Mouse (Mus musculus) layer of hippocampus, postnatal 14 days (tissue): ENCODE measurements at regions not wholly inside any gene's neighbourhood (a gene's known extent, or its start where the extent isn't known, plus 50 kb on each side); places are given as distances from the start of the nearest gene placed in this dataset.
A peak's percentile ranks its signal among the peaks of the same experiment; 100 is the strongest.

ENCODE experiments used
- DNase-seq, 2 experiments: peaks; one replicate each; pipeline ENCODE4 v3.0.0; 2021 to 2022; ENCODE audit warnings: low spot score in 2 of 2, mixed read lengths in 1 of 2

DNA sequence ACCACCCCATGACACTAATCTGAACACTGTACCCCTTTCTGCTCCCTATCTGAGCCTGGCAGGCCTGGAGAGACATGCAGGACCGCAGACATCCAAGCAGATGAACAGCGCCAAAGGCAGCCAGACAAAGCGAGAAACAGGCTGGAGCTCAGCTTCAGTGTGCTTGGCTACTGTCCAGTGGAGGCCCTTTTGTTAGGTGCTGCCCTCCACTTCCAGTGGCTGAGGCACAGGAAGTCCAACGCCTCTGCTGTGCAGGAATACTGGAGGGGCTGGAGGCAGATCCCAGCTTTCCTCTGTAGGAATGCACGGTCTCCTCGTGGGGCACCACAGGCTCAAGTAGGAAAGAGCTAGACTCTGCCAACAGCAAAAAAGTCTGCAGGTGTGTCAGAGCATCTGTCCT lies 112.6 kb downstream of the Mrm1 start:
- no peak for DNase-seq

DNA sequence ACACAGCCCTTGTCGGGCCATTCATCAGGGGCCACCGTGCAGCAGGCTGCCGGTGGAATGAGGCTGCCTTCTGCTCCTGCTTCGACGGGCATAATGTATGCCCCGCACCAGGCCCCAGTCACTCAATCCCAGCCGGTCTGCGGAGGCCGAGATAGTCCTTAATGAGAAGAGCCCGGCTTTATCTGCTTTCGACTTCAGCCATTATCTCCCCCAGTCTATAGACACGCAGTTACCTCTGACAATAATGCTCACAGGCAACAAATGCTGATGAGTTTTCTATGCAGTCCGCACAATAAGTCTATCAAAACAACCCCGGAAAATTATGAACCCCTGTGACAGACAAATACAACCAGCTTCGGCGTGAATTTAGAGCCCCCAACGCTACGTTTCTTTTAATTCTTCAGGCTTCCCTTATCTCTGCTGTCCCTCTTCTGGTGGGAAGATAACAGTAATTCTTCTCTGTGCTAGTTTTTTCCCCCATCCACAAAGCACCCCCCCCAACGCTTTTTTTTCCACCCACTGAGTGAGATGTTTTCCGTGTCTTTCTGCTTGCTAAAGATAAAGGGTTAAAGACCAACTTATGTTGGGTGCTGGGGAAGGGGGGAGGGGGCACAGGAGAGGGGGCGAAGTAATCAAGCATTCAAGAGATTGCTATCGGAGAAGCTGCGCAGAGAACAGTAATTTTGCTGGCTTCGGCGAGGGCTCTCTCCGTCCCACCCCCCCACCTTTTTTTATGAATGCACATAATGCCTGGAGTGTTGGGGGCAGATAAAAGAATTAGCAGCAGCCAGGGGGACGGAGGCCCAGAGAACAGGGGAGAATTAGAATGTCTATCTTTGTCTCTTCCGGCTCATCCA lies 117.8 kb downstream of the Mrm1 start:
- DNase-seq: no peak

DNA sequence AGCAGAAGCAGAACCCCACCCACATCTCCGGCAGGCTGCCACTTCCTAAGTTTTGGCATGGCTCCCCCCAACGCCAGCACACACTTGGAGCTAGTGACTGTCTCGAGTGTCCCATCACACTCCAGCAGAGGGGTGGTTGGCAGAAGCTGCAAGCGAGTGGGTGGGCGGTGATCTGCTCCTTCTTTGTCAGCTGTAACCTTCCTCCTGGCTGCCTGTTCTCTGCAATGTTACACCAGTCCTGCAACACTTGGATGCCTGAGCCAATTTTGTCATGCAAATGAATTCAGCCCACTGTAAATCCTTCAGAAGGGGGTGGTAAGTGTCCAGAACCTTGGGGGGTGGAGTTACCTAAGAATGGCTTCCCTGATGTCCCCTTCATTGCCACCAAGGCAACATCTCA lies 121.8 kb downstream of the Mrm1 start:
- peak in 1 of 2 experiments; percentile 32 for DNase-seq

DNA sequence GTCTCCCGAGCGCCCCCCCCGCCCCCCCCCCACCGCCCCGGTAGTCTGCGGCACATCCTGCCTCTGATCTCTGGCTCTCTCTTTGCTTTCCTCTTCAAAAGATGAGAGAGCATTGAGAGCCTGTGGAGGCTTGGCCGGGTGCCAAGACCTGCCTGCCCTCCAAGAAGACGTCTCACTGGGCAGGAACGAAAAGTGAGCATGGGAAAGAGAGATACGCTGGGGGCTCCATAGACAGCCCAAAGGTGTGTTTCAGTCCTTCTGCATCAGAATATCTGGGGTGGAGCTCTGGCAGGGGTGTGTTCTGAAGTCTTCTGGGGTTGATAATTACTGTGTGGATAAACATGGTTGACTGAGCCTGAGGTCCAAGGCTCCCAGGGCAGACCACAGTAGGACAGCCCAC lies 126.7 kb downstream of the Mrm1 start:
- DNase-seq: no peak

DNA sequence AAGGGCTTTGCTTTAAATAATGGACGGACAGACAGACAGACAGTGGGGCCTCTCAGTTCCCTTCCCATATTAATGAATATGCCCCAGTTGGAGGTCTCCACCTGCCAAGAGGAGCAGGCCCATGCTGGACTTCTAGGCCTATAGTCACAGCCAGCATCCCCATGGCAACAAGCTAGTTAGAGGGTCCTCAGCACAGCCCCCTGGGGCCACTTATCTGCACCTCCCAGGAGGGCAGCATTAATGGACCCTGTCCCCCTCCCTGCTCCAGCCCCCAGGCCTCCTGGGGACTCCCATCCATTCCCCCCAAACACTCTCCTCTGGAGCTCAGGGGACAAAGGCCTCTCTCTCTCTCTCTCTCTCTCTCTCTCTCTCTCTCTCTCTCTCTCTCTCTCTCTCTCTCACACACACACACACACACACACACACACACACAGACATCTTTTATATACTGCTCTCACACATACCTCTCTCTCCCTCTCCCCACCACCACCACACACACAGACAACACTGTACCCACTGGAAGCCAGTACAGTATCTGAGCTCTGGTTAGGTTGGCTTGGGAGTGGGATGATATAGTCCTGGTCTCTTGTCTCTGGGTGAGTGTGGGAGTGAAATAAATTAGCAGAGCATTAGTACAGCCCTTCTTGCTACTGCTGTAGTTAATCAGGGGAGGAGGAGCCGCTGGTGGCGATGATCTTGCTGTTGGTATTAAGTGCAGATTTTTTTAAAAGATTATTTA lies 127.7 kb downstream of the Mrm1 start:
- DNase-seq: no peak

DNA sequence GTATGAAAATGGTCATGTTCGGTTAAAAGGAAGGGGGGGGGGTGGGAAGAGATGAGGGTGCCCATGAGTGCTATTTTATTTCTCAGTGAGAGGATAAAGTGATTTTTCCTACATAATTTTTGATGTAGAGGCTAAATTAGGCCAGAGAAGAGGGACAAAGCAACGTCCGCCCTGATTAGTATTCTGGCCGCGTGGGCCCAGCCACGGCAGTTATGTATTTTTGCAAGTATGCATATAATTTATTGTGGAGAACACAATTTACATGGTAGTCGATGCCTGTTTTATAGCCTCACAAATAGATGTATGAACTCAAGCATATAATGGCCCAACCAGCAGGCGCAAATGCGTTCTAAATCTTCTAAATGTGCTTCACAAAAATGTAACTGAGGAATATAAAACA lies 132.8 kb downstream of the Mrm1 start:
- no peak for DNase-seq

DNA sequence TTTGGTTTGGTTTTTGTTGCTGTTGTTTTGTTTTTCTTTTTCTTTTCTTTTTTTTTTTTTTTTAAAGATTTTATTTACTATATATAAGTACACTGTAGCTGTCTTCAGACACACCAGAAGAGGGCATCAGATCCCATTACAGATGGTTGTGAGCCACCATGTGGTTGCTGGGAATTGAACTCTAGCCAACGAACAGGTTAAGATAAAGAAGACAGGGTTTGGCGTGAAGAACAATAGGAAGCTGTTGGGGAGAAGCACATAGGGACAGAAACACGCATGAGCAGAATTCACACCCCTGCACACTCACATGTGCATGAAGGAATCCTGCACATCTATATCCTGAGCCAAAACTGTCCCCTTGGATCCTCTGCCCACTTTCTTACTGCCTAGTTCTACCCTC lies 135.0 kb downstream of the Mrm1 start:
- no peak for DNase-seq

DNA sequence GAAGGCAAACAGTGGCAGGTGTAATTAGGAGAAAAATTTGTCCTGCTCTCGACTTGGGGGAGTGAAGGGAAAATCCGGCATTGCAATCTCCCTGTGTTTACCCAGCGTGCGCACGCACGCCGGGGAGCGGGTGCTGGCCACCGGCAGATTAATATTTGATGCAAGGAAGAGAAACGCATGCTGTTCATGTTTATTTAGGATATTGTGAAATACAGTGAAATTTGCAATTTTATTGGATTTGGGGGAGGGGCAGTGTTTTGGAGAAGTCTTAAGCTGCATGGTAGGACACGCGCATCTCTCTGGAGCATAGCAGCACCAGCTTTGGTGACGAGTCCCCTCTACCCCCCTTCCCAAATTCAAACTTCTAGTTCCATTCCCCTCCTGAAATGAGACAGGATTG lies 136.4 kb downstream of the Mrm1 start:
- DNase-seq: no peak

DNA sequence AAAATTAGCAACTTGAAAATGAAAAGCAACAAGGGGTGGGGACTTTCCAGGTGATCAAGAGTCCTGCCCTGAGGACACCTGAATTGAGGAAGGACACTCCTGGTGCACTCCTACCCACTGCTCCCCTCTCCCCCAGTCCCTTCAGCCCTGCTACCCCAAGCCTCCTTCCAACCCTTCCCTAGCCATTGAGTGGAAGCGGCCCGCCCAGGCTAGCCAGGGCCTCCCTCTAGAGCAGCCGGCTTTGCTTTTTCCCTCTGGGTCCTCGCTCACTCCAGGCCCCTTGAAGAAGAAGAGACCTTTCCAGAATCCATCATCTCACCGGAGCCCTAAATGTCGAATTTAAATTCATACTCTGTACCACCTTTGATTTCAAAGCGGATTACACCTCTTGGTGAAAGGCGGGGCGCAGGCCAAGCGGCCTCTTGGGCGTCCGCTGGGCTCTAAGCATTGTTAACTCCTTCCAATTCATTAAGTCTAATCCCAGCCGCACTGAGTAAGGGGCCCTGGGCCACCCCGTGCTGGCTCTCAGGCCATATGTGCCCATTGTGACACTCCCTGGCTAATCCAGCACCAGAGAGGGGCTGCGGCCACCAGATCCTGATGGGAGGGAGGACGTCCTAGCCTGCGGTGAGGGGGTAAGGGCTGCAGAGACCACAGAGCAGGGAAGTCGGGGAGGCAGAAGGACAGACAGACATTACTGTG lies 142.8 kb downstream of the Mrm1 start:
- no peak for DNase-seq

DNA sequence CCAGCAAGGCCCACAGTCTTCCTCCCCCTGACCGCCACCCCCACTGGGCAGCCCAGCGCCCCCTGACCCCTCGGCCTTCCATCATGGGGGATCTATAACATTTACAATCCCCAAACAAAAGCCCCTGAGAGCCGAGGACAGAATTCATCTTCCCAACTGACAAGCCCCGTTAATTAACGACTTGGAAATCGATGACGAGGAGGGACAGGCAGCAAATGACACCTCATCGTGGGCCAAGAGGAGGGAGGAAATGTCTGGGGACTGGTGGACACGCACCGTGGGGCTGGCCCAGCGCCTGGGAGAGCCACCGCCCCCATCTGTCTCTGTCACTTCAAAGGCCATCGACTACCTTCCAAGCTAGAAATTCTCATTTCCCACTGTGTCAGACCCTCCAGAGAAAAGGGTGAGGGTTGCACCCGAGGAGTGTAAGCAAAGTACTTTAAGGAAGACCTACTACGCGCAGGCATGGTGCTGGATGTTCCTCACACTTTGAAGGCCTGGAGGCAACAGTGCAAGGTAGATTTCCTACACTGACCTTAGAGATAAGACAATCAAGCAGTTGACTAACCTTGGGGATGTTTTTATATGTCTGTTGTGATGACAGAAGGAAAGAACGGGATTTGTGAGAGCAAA lies 146.4 kb downstream of the Mrm1 start:
- no peak for DNase-seq

DNA sequence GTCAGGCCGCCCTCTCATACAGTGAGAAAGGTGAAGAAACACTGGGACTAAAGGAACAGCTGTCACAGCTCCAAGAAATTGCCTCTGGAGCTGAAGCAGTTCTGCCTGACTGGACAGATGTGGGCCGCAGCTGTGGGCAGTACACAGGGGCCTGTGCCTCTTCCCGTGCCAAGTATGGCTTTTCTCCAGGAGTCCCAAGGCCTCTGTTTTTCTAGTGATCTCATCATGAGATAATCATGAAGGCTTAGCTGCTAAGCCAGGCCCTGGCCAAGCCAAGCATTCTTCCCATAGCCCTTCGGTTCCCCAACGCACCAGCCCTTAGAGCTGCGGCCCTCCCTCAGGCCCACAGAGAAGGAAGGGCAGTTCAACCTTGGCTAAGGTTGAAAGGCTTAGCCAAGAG lies 146.2 kb upstream of the Lhx1 start:
- DNase-seq: no peak

DNA sequence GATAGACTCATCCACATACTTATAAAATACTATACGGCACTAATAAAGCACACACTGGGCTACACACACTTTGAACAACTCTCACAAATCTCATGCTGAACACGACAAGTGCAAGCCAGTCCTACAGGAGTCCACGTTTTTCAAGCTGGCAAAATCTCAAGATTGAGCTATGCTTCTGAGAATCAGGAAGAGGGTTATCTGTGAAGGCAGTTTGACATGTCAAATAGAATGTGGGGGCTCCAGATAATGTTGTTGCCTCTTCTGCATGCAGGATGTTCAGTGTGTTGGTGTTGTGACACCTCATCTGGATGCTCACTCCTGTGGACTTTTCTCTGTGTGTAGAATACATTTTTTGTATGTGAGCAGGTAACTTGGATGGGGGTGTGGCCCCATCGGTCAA lies 142.4 kb upstream of the Lhx1 start:
- DNase-seq: no peak

DNA sequence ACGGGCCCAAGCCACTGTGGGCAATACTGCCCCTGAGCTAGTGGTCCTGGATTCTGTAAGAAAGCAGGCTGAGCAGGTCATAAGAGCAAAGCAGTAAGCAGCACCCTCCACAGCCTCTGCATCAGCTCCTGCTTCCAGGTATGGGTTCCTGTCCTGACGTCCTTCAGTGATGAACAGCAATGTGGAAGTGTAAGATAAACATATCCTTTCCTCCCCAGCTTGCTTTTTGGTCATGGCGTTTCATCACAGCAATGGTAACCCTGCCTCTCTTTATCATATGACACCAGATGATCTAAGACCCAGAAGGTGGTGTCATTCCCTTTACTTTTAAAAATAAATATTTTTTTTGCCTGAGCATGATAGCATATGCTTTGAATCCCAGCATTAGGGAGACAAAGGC lies 138.9 kb upstream of the Lhx1 start:
- DNase-seq: no peak

DNA sequence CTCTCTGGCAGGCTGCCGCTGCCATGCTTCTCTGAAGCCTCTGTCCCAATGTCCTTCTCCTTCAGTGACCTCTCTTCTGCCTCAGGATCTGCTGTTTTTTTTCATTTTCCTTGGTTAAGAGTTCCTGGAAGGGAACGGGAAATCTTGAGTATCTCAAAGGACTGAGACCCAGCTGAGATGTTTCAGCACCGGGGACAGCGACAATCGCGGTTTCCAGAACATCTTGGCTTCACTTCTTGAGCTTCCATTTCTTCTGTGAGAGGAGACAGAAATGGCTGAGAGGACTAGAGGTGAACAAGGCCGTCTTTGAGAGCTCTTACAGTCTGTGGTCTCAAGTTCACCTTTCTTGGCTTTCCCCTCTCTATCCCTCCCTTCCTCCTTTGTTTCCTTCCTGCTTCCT lies 136.6 kb upstream of the Lhx1 start:
- no peak for DNase-seq

DNA sequence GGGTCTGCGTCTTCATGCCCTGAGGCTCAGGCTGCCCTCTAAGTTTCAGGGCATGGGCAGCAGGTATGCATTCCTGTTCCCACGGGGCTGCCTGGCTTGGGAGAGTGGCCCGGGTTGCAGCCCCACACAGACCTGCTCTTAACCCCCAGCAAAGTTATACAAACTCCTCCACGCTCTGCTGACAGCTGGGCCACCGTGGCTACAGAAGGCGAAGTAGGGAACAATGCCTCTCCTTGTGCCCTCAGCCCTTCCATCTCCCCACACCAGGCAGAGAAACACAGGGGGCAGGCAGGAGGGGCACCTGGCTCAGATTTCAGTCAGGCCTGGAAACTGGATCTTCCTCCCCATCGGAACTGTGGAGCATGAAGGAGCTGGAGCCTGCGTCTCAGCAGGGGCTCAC lies 135.5 kb upstream of the Lhx1 start:
- DNase-seq: no peak

DNA sequence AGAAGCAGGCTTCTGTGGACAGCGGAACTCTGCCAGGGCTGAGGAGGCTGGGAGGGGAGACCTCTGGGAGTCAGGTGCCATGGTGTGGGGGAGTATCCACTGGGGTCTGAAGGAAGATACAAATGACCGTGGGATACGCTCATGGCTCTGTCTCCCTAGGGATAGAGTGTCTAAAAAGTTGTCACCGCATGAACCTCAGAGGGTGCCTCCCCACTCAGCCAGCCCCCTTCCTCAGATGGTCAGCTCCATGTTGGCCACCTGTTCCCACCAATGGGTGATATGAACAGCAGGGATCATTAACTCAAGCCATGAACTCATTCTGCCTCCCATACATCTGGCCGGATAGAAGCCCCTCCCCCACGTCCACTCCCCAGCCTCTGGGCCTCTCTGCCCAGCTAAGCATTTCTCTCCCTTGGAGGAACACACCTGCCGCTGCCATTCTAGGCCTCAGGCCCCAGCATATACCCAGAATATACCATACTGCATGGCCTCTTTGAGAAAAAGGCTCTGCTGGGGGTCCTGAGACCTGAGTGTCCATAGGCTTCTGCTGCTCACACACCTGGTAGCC lies 134.1 kb upstream of the Lhx1 start:
- DNase-seq: no peak

DNA sequence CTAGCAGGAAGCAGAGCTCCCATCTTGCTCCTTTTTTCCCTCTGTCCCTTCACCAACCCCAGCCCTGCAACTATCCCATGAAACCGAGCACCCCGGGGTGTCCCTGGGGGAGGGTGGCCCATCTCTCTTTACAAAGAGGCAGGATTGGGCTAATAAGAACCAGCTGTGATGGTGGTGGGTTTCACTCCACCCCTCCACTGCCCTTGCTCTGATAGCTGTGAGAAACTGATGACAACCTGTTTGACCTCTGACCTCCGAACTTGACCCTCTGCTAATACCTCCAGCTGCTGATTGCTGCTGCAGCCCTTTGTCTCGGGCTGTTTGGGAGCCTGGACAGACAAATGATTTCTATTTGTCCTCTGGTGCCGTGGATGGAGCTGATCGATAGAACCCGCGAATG lies 128.1 kb upstream of the Lhx1 start:
- DNase-seq: no peak

DNA sequence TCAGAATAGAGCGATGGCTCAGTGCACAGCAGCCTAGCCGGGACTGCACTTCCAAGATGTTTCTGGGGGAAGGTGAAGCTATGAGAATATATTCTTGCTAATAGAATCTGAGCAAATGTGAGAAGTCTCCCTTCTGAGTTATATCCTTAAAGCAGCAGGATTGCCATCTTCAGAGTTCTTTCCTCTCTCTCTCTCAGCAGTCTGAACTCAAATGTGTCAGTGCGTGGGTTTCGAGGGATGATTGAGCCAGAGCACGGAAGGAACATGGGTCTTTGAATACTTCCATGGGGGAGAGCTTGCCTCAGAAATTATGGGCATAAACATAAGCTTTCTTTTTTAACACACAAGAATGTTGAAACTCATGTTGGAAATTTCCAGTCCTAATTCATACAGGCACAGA lies 123.6 kb upstream of the Lhx1 start:
- no peak for DNase-seq

DNA sequence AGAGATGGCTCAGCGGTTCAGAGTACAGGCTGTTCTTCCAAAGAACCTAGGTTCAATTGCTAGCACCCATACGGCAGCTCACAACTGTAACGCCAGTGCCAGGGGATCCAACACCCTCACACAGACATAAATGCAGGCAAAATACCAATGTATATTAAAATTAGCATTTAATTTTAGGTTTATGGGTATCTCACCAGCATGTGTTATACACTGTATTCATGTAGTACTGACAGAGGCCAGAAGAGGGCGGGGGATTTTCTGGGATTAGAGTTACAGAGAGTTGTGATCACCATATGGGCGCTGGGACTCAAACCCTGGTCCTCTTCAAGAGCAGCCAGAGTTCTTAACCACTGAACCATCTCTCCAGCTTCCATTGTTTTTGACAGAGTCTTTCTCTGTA lies 121.8 kb upstream of the Lhx1 start:
- no peak for DNase-seq

DNA sequence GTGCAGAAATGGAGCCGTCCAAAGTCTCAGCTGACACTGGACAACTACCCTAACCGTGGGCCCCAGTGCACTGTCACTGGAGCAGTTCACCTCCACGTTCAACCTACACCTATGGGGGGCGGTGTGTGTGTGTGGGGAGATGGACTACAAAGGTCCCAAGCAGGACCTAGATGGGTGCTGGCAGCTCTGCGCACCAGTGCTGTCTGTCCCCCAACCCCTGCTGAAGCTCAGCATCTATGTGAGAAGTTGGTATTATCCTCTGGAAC lies 117.7 kb upstream of the Lhx1 start:
- DNase-seq: no peak

DNA sequence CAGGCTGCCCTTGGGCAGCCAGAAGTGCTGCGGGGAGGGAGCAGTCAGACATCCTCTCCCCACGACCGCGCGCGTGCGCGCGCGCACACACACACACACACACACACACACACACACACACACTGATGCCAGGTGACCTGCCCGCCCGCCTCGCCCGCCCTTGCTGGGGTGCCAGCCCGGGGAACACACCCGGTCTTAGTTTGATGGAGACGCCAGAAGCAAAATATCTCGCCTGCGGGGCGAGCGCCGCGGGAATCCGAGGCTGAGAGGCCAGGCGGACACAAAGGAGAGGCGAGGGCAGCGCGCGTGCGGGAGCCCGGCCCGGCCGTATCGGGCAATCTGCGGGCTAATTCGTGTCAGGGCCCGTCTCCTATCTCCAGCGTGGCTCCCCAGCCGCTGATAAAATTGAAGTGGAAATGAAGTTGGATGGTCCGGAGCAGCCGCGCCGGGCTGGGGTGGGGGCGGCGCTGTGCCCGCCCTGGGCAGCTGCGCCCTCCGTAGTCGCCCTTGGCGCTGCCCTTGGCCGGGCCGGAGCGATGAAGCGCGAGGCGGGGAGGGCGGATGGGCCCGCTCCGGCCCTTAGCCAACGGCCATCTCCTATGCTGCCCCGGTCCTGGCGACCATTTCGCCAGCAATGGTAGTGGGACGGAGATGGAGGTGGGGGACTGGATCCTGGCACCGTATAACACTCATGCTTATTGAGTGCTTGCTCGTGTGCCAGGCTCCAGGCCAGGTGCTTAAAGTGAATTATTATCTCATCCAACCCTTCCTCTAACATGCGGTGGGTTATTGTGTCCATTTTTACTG lies 117.2 kb upstream of the Lhx1 start:
- DNase-seq: peak in 1 of 2 experiments; percentile 32
